Mouse (Mus musculus): Measurements from ENCODE around the gene Rtl6.

DNA sequence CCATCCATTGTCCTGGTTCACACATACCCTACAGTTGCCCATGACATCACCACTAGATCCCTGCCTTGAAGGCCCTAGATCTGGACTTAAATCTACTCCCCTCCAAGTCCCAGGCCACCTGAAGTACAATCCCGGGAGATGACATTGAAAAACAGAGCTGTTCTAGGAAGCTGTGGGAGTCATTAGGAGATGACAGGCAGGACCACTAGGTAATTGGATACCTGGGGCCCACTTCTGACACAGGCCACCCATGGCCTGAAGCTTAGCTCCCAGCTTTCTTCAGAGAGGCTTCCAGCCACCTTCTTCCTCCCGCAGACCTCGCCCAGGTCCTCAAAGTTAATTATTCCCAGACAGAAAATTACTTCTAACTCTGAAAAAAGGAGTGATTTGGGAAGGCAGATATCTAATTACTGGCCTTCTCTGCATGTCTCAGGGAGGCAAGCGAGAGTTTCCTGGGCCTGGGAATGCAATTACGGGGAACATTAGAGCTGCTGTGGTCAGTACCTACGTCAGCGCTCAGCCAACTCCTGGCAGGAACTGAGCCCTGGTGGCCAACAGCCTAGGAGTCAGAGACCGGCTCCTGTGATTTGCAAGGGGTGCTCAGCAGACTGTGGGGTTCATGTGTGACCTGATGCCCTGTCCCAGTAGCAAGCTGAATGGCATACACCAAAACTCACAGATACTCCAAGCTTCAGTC is 45.8 kb upstream of the Rtl6 start:
- no peak for TF ChIP-seq MAFK (IDR thresholded peaks at IDR 0.05; ENCODE audit: insufficient read depth, low read depth, low read length)
- TF ChIP-seq ZNF384 (IDR thresholded peaks at IDR 0.05; ENCODE audit: low read depth, low read length) = no peak
- no peak for TF ChIP-seq CHD2 (IDR thresholded peaks at IDR 0.05; ENCODE audit: low read depth, low read length)
